Mouse (Mus musculus): ENCODE results near the gene Gstp1. TPM values are rescaled to one million over a fixed set of nuclear protein-coding genes. Genes with fewer than 3 reads are reported as not detected.

Gene Gstp1
- polyA plus RNA-seq, 1 experiment from 2014 or later: 441 TPM

DNA sequence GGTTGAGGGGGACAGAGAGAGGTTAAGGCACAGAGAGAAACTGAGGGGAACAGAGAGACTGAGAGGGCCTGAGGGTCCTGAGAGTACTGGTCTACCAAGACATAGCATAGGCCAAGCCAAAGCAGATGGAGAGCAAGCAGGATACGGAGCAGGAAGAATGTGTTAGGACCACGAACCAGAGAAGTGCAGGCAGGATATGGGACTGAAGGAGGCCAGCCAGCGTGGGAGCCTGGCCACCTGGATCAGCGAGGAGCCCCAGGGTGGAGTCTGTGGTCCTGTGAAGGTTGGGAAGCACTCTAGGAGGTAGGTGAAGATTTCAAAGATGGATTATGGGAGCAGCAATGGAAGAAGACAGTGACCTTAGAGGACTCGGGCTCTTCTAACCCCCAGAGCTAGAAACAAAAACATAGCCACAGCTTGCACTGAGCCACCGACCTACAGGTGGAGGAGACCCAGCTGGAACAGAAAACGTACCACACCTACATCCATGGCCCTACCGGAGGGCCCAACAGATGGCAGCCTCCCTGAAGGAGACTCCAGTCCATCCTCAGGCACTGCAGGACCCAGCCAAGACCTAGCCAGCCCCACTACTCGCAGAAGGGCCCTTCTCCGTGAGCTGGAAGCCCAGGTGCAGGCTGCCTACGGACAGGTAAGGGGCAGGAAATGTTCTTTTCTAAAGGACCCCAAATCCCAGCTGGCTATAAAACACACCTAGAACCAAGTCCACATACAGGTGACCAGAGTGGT lies 44.6 kb upstream of the Gstp1 start:
- no peak overlapping the region for H3K4me2 ChIP-seq (ENCODE audit: low read length)
- DNase-seq (ENCODE audit: low spot score): no peak
- no peak for ATAC-seq (replicated peaks; ENCODE audit: low FRiP score, low read depth)
- no peaks in the 10 kb centered on the region for H3K27me3 ChIP-seq (ENCODE audit: insufficient read depth, low read length)
- no peak overlapping the region for H3K9ac ChIP-seq (ENCODE audit: low read depth, low read length)
- no peaks in the 10 kb centered on the region for H3K4me1 ChIP-seq (replicated peaks; ENCODE audit: insufficient read depth, low read length)
- H3K9me3 ChIP-seq (replicated peaks; ENCODE audit: low read length): no peaks in the 10 kb centered on the region
- no peak for TF ChIP-seq CTCF (IDR thresholded peaks at IDR 0.05; ENCODE audit: low read depth)
- 74% methylated on average over 11 of the region's 11 CpGs for WGBS
- no peak overlapping the region for H3K27ac ChIP-seq
- H3K36me3 ChIP-seq (ENCODE audit: insufficient read depth, low read length): no peaks in the 10 kb centered on the region
- H3K4me3 ChIP-seq (replicated peaks; ENCODE audit: low read depth, low read length): no peak overlapping the region

DNA sequence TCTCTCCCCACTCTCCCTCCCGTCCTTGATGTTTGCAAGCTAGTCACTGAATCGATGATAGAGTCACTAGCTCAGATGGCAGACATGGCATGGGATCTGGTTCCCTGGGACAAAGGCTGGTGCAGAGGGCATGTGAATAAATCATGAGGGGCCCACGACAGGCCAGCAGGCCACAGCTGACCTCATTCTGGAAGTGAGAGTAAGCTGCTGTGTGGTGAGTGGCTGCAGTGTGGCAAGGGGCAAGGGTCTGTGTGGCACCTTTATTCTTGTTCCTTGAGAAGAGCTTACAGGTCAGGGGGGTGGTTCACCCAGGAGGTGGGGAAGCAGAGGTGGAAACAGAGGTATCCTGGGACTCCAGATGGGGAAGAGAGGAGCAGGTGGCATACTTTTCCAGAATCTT lies 43.6 kb upstream of the Gstp1 start, which contains the start of gene Cabp2:
Gene Cabp2, plus strand, starts transcription at position 185 of the 400 bp plus-strand sequence.
- no peak within 1 kb of the TSS for H3K9ac ChIP-seq (ENCODE audit: low read depth, low read length)
- 40% methylated on average over 3 of the region's 3 CpGs for WGBS
- H3K4me3 ChIP-seq (replicated peaks; ENCODE audit: low read depth, low read length): no peak within 1 kb of the TSS
- no peak within 1 kb of the TSS for H3K4me2 ChIP-seq (ENCODE audit: low read length)
- DNase-seq (ENCODE audit: low spot score) (no peak), ATAC-seq (replicated peaks; ENCODE audit: low FRiP score, low read depth) (no peak)
- no peaks in the 10 kb centered on the region for H3K9me3 ChIP-seq (replicated peaks; ENCODE audit: low read length)
- TF ChIP-seq CTCF (IDR thresholded peaks at IDR 0.05; ENCODE audit: low read depth): no peak
- H3K27ac ChIP-seq: no peak within 1 kb of the TSS
- no peaks in the 10 kb centered on the region for H3K36me3 ChIP-seq (ENCODE audit: insufficient read depth, low read length)
- H3K27me3 ChIP-seq (ENCODE audit: insufficient read depth, low read length): no peaks in the 10 kb centered on the region
- H3K4me1 ChIP-seq (replicated peaks; ENCODE audit: insufficient read depth, low read length): no peaks in the 10 kb centered on the region

DNA sequence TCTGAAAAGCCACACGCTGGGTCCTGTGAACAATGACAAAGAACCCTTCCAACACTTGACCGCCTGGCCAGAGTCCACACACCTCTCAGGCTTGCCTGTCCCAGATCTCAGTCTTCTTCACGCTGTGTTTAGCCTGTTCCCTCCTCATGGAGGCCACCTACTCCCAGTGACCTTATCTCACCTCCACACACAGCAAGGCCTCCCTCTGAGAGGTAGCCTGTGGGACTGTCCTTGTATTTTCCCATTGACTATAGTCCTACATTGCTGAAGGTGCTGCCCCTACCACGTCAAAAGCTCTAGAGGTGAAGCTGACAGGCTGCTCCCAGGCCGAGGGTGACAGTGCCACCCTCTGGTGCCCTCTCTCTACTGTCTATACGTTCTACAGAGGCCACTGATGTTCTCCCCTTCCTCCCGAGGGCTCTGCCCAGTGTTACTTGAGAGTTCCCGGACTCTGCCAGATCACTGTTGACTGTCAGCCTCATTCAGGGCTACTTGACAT lies 42.8 kb upstream of the Gstp1 start:
- 50% methylated on average over 8 of the region's 8 CpGs for WGBS
- ATAC-seq (replicated peaks; ENCODE audit: low FRiP score, low read depth) (no peak), DNase-seq (ENCODE audit: low spot score) (no peak)
- H3K27ac ChIP-seq: no peak overlapping the region
- H3K36me3 ChIP-seq (ENCODE audit: insufficient read depth, low read length): no peaks in the 10 kb centered on the region
- no peaks in the 10 kb centered on the region for H3K4me1 ChIP-seq (replicated peaks; ENCODE audit: insufficient read depth, low read length)
- TF ChIP-seq CTCF (IDR thresholded peaks at IDR 0.05; ENCODE audit: low read depth): peak; percentile 25; the same call in 1 of the 2 replicates
- H3K9ac ChIP-seq (ENCODE audit: low read depth, low read length): no peak overlapping the region
- no peaks in the 10 kb centered on the region for H3K9me3 ChIP-seq (replicated peaks; ENCODE audit: low read length)
- H3K27me3 ChIP-seq (ENCODE audit: insufficient read depth, low read length): no peaks in the 10 kb centered on the region
- H3K4me3 ChIP-seq (replicated peaks; ENCODE audit: low read depth, low read length): no peak overlapping the region
- H3K4me2 ChIP-seq (ENCODE audit: low read length): no peak overlapping the region

DNA sequence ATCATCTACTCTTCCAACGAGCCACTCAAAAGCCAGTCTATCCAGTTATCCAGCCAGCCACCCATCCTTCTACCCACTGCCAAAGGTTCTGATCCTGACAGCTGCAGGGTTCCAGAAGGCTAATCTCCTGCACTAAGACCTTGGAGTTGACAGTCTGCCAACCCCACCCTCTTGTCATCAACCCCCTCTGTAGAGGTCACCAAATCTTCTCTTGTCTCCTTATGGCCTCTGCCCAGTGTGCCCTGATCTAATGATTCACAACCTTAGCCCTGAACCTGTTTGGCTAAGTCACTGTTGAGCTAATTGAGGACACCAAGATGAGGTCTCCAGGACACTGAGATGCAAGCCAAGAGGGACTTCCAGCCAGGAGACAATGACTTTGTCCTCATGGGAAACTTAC lies 41.8 kb upstream of the Gstp1 start:
- H3K9me3 ChIP-seq (replicated peaks; ENCODE audit: low read length): no peaks in the 10 kb centered on the region
- H3K4me2 ChIP-seq (ENCODE audit: low read length): no peak overlapping the region
- WGBS: 83% methylated on average over 1 of the region's 1 CpGs
- no peaks in the 10 kb centered on the region for H3K36me3 ChIP-seq (ENCODE audit: insufficient read depth, low read length)
- H3K27ac ChIP-seq: no peak overlapping the region
- no peak overlapping the region for H3K9ac ChIP-seq (ENCODE audit: low read depth, low read length)
- H3K4me3 ChIP-seq (replicated peaks; ENCODE audit: low read depth, low read length): no peak overlapping the region
- no peaks in the 10 kb centered on the region for H3K4me1 ChIP-seq (replicated peaks; ENCODE audit: insufficient read depth, low read length)
- no peak for TF ChIP-seq CTCF (IDR thresholded peaks at IDR 0.05; ENCODE audit: low read depth)
- ATAC-seq (replicated peaks; ENCODE audit: low FRiP score, low read depth): no peak
- DNase-seq (ENCODE audit: low spot score): no peak
- no peaks in the 10 kb centered on the region for H3K27me3 ChIP-seq (ENCODE audit: insufficient read depth, low read length)

DNA sequence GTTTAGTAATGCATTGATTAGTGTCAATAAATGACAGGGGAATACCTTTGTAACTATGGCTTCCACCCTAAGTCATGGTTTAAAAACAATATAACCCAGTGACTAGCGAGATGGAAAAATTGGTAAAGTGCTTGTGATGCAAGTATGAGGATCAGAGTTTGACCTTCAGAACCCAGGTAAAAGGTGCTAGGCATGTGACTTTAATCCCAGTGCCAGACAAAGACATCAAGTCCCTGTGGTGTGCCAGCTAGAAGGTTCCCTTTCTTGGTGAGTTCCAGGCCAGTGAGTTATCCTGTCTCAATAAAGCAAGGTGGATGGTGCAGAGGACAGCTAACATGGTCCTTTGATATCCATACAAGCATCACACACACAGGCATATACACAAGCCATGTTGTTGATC lies 37.7 kb upstream of the Gstp1 start:
- no peak overlapping the region for H3K4me3 ChIP-seq (replicated peaks; ENCODE audit: low read depth, low read length)
- no peaks in the 10 kb centered on the region for H3K9me3 ChIP-seq (replicated peaks; ENCODE audit: low read length)
- 93% methylated on average over 1 of the region's 1 CpGs for WGBS
- DNase-seq (ENCODE audit: low spot score) (no peak), ATAC-seq (replicated peaks; ENCODE audit: low FRiP score, low read depth) (no peak)
- no peaks in the 10 kb centered on the region for H3K36me3 ChIP-seq (ENCODE audit: insufficient read depth, low read length)
- peaks cover 3% of the 10 kb centered on the region; the same call in 1 of the 2 replicates for H3K4me1 ChIP-seq (replicated peaks; ENCODE audit: insufficient read depth, low read length)
- H3K9ac ChIP-seq (ENCODE audit: low read depth, low read length): no peak overlapping the region
- H3K27ac ChIP-seq: no peak overlapping the region
- no peak for TF ChIP-seq CTCF (IDR thresholded peaks at IDR 0.05; ENCODE audit: low read depth)
- H3K27me3 ChIP-seq (ENCODE audit: insufficient read depth, low read length): no peaks in the 10 kb centered on the region
- no peak overlapping the region for H3K4me2 ChIP-seq (ENCODE audit: low read length)

DNA sequence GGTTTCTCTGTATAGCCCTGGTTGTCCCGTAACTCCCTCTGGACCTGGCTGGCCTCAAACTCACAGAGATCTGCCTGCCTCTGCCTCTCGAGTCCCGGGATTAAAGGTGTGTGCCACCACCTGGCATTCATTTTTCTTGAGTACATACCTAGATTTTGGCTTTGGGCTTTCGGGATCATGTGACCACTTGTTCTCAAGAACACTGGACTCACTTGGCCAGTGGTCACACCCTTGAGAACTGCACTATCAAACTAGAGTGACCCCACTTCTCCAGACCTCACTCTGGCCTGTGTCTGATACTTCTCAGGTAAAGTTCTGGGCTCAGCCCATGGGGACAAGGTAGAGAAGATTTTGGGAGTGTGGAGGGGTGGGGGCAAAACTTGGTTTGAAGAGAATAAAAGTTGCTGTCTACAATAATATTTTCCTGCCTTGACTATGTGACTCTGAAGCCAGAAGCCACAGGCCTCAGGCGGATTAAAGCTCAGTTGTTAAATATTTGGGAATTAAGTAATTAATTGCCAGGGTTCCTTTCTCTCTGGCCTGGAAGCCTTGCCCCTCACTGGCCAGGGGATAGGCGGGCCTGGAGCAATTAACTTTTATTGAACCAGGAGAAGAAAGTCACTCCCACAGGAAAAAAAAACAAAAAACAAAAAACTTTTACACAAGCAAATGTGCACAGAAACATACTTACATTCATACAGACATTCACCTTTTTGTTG lies 35.1 kb upstream of the Gstp1 start:
- ATAC-seq (replicated peaks; ENCODE audit: low FRiP score, low read depth): no peak
- H3K9me3 ChIP-seq (replicated peaks; ENCODE audit: low read length): no peaks in the 10 kb centered on the region
- H3K4me1 ChIP-seq (replicated peaks; ENCODE audit: insufficient read depth, low read length): peaks cover 3% of the 10 kb centered on the region; the same call in 1 of the 2 replicates
- no peaks in the 10 kb centered on the region for H3K36me3 ChIP-seq (ENCODE audit: insufficient read depth, low read length)
- no peak overlapping the region for H3K4me3 ChIP-seq (replicated peaks; ENCODE audit: low read depth, low read length)
- no peak for DNase-seq (ENCODE audit: low spot score)
- no peak overlapping the region for H3K27ac ChIP-seq
- no peaks in the 10 kb centered on the region for H3K27me3 ChIP-seq (ENCODE audit: insufficient read depth, low read length)
- TF ChIP-seq CTCF (IDR thresholded peaks at IDR 0.05; ENCODE audit: low read depth): no peak
- H3K9ac ChIP-seq (ENCODE audit: low read depth, low read length): no peak overlapping the region
- 68% methylated on average over 6 of the region's 6 CpGs for WGBS
- no peak overlapping the region for H3K4me2 ChIP-seq (ENCODE audit: low read length)

Data from kidney, postnatal 0 days (tissue).